Mouse (Mus musculus): Measurements from ENCODE around the gene Snx21. TPM values are rescaled to one million over a fixed set of nuclear protein-coding genes. Genes with fewer than 3 reads are reported as not detected.

Gene Snx21
- total RNA-seq, 2 experiments from 2014 or later, result 0.37 to 0.42 TPM

- ATAC-seq (replicated peaks; ENCODE audit: poor library complexity), result peak; percentile 95
Observed at GRCm38 (mm10) chr2:164769258-164770037, 16.2 kb upstream of the Snx21 start, which contains the start of gene Ube2c. Gene Ube2c (plus strand): TSS chr2:164769898.

- no peak for ATAC-seq (replicated peaks; ENCODE audit: poor library complexity)
Observed at GRCm38 (mm10) chr2:164770279-164770678, 15.3 kb upstream of the Snx21 start.

GRCm38 (mm10) chr2:164771123-164771522 is 14.5 kb upstream of the Snx21 start:
- ATAC-seq (replicated peaks; ENCODE audit: poor library complexity), result no peak

GRCm38 (mm10) chr2:164773229-164773988 is 12.2 kb upstream of the Snx21 start:
- no peak for ATAC-seq (replicated peaks; ENCODE audit: poor library complexity)

GRCm38 (mm10) chr2:164773989-164774364 is 11.6 kb upstream of the Snx21 start:
- ATAC-seq (replicated peaks; ENCODE audit: poor library complexity), result peak; percentile 40

GRCm38 (mm10) chr2:164776130-164776529 is 9.5 kb upstream of the Snx21 start:
- no peak for ATAC-seq (replicated peaks; ENCODE audit: poor library complexity)

GRCm38 (mm10) chr2:164776801-164777200 is 8.8 kb upstream of the Snx21 start:
- no peak for ATAC-seq (replicated peaks; ENCODE audit: poor library complexity)

GRCm38 (mm10) chr2:164777246-164778014 is 8.2 kb upstream of the Snx21 start:
- ATAC-seq (replicated peaks; ENCODE audit: poor library complexity), result no peak

GRCm38 (mm10) chr2:164778015-164778287 is 7.7 kb upstream of the Snx21 start:
- ATAC-seq (replicated peaks; ENCODE audit: poor library complexity), result no peak

GRCm38 (mm10) chr2:164778809-164779208 is 6.8 kb upstream of the Snx21 start:
- ATAC-seq (replicated peaks; ENCODE audit: poor library complexity), result no peak

GRCm38 (mm10) chr2:164779481-164780086 is 6.0 kb upstream of the Snx21 start, which contains the start of gene Tnnc2:
Gene Tnnc2 (minus strand): TSS chr2:164779967.
- ATAC-seq (replicated peaks; ENCODE audit: poor library complexity), result no peak

- no peak for ATAC-seq (replicated peaks; ENCODE audit: poor library complexity)
Observed at GRCm38 (mm10) chr2:164781876-164782275, 3.7 kb upstream of the Snx21 start.

- ATAC-seq (replicated peaks; ENCODE audit: poor library complexity), result no peak
Observed at GRCm38 (mm10) chr2:164783926-164784581, 1.6 kb upstream of the Snx21 start.

GRCm38 (mm10) chr2:164784869-164785420 is 678 bp upstream of the Snx21 start:
- peak; percentile 14 for ATAC-seq (replicated peaks; ENCODE audit: poor library complexity)

- 0 out of 2 replicates have a peak, but pooled peaks have one; percentile 10 for ATAC-seq (replicated peaks; ENCODE audit: poor library complexity)
Observed at GRCm38 (mm10) chr2:164786388-164786885, 814 bp downstream of the Snx21 start.

GRCm38 (mm10) chr2:164787032-164787431 is 1.4 kb downstream of the Snx21 start:
- ATAC-seq (replicated peaks; ENCODE audit: poor library complexity), result peak; percentile 59

GRCm38 (mm10) chr2:164787779-164788178 is 2.2 kb downstream of the Snx21 start:
- ATAC-seq (replicated peaks; ENCODE audit: poor library complexity), result no peak

- no peak for ATAC-seq (replicated peaks; ENCODE audit: poor library complexity)
Observed at GRCm38 (mm10) chr2:164788411-164788810, 2.8 kb downstream of the Snx21 start.

GRCm38 (mm10) chr2:164790451-164790850 is 4.8 kb downstream of the Snx21 start:
- ATAC-seq (replicated peaks; ENCODE audit: poor library complexity), result no peak

GRCm38 (mm10) chr2:164791841-164792261 is 6.2 kb downstream of the Snx21 start:
- no peak for ATAC-seq (replicated peaks; ENCODE audit: poor library complexity)
